Mouse (Mus musculus) layer of hippocampus, adult 11-12 months (tissue): ENCODE results near the gene Nme8.

Experiments
- DNase-seq: peaks from one replicate; pipeline ENCODE4 v3.0.0; 2022; ENCODE audit warnings: low spot score

The Nme8 gene

GRCm38 (mm10) chr13:19640203-19640851 lies 57.3 kb downstream of the Nme8 start:
- no peak for DNase-seq

DNA sequence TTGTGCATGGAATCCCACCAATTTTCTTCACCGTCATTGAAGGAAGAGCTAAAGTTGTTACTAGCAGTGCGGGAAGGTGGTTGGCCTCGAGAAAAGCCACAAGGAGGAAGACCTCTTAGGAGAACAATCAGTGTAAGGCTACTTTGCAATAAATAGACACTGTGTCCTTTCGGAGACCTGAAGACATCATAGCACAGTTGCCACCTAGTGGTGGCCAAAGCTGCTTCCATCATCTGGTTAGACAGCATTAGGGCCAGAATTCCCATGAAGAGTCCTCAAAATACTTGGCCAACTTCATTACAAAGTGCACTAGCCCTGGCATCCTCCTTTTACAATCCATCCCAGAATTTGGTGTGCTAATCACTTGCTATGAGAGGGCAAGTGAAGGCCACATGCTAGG lies 61.5 kb downstream of the Nme8 start:
- DNase-seq: peak; percentile 26

DNA sequence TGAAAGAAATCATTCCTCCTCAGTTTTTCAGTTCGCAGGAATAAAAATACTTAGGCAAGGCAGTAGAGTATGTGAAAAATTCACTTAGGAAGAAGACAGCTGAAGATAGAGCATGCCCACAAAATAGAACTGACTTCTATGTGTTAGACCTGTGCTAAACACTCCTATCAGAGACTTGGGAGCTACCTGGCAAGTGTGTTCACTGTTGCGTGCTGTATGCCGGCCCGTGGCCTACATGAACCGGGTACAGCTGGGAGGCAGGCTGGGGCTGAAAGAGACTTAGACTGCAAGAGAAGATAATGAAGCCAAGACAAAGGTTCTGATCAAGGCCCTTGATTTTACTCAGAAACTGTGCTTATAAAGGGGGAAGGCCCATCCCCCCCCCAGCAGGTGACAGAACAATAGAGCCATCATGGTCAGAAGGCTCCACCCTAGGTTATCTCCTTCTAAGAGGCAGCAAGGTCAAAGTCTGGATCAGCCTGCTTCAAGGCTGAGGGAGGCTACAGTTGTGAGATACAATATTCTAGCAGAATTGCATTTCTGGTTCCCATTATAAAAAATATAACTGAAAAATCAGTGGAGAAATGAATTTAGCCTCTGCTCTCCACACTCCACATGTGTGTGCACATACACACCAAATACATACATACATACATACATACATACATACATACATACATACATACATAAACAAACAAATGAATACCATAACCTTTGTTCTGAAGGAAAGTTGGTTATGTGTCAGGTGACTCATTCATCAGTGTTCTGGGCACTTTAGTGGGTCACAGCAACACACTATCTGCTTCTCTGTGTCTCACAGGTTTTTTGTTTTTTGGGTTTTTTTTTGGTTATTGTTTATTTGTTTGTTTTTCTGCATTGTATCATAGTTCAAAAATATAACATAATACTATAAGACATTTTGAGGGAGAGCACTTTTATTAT lies 66.6 kb downstream of the Nme8 start:
- DNase-seq: no peak

GRCm38 (mm10) chr13:19626473-19626872 lies 71.1 kb downstream of the Nme8 start:
- no peak for DNase-seq

DNA sequence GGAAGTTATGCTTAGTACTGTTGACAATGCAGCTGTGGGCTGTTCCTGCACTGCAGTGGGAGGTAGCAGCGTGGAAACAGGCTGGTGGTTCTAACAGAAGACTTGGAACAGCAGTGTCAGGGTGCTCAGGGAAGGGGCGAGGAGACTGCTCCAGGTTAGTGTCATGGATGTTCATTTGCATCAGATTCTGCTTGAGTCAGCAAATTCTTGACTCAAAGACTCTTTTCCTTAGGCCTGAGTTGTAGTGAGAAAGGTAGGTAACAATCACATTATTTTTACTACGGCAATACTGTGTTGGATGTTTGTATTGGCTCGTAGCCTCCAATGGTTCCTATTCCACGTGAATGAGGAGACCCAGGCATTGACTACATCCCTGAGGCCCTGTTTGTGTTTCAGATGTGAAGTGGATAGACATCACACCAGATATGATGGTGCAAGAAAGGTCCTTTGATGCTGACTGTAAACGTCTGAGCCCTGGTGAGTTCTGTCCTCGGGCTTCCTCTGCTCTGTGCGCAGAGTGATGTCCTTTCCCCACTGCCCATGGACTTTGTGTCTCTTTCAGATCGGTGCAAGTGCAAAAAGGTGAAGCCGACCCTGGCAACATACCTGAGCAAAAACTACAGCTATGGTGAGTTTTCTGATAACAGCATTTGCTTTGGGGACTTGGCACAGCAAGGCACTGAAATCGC lies 72.8 kb downstream of the Nme8 start:
- no peak for DNase-seq

DNA sequence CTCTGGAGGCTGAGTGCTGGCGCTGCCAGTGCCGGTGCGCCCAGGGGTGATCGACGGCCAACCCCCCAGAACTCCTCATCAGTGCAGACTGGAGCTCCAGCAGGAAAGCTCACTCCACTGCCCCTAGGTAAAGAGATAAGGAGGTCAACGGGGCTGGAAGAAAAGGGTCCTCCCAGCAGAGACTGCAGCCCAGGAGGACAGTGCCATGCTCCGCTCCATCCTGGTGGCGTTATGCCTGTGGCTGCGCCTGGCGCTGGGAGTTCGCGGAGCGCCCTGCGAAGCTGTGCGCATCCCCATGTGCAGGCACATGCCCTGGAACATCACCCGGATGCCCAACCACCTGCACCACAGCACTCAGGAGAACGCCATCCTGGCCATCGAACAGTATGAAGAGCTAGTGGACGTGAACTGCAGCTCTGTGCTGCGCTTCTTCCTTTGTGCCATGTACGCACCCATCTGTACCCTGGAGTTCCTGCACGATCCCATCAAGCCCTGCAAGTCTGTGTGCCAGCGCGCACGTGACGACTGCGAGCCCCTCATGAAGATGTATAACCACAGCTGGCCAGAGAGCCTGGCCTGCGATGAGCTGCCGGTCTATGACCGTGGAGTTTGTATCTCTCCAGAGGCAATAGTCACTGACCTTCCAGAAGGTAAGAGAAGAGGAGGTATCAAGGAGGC lies 74.2 kb downstream of the Nme8 start:
- no peak for DNase-seq

GRCm38 (mm10) chr13:19622573-19623227 lies 74.9 kb downstream of the Nme8 start, which contains the start of gene Sfrp4:
Gene Sfrp4, plus strand, starts transcription at chr13:19623104.
- peak; percentile 33 for DNase-seq

GRCm38 (mm10) chr13:19619216-19619927 lies 78.2 kb downstream of the Nme8 start, which contains the start of gene Epdr1:
Gene Epdr1, minus strand, starts transcription at chr13:19619927.
- peak; percentile 74 for DNase-seq

DNA sequence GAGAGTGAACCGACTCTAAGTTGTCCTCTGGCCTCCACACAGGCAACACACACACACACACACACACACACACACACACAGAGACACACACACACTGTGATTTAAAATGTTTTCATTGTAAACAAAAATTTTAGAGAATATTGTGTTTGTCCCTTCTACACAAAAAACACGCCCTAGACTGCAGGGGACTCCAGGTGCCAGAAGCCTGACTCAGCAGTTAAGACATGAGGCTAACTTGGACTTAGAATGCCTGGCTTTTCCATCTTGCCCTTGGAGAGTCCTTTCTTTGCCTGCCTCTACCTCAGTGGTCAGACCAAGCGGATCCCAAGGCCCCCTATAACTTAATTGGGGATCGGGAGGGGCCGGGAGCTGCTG lies 78.8 kb downstream of the Nme8 start:
- no peak for DNase-seq

- DNase-seq: no peak
These were observed 79.5 kb downstream of the Nme8 start for GRCm38 (mm10) chr13:19618081-19618480.

GRCm38 (mm10) chr13:19614311-19614710 lies 83.3 kb downstream of the Nme8 start:
- no peak for DNase-seq

- DNase-seq: no peak
These were observed 84.2 kb downstream of the Nme8 start for GRCm38 (mm10) chr13:19613426-19613825.

DNA sequence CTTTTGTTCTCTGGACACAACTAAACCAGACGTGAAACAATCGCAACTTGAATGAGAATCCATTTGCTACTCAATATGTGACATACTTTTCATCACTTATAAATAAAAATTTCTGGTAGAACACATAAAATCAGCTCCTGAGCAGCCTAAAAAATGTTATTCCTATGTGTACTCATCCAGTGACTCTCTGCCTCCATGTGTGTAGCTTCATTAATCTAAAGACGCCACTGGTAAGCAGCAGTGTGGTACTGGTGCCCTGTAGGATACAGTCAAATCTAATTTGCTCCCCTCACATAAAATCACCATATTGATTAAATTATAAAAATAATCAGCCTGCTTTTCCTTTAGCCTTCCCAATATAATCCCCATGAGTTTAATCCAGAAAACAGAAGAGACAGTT lies 84.6 kb downstream of the Nme8 start:
- DNase-seq: no peak

- no peak for DNase-seq
These were observed 85.2 kb downstream of the Nme8 start for GRCm38 (mm10) chr13:19612348-19612747.

GRCm38 (mm10) chr13:19608120-19608519 lies 89.5 kb downstream of the Nme8 start:
- no peak for DNase-seq

DNA sequence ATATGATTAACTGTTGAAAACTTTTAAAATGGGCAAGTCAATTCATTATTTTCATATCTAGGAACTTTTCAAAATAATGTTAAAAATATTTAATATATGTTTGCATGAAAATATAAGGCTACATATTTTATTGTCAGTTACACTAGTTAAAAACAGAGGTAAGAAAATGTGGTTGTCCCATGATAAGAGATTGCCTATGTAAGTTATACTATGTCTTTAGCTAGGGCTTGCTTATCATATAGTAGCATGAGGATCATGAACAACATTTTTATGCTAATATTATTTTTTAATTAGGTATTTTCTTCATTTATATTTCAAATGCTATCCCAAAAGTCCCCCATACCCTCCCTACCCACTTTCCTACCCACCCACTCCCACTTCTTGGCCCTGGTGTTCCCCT lies 92.7 kb downstream of the Nme8 start:
- DNase-seq: no peak

DNA sequence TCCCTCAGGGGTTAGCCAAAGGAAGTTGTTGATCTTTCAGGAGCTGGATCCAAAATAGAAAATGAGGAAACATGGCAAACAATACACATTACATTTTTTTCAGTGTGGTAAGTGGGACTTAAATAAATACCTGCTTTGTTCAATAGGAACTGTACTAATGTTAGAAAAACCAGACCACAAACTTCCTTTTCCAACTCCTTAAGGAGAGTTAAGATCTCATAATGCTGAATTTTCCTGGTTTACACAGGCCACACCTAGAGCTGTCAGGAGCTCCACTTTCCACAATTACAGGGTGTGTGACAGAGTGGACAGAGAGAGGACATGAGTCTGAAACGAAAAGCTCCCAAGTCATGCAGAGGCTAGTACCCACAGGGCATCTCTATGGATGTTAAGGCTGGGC lies 93.9 kb downstream of the Nme8 start:
- DNase-seq: no peak

DNA sequence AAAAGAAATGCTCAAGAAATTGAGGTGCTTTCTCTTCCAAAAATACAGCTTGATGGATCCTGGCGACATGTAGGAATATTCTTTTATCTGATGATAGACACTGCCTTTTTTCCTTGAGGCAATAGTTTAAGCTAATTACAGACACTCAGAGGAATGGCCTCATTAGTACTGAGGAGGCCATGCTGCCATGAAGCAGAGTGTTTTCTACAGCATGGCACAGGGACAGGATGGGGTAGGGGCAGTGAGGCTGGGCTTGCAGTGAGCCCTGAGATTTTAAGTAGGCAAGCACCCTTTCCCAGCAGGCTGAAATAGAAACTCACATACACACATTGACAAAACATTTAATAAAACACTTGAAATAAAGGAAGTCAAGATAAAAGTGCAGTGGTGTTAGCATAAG lies 95.1 kb downstream of the Nme8 start:
- no peak for DNase-seq

GRCm38 (mm10) chr13:19599242-19599641 lies 98.4 kb downstream of the Nme8 start:
- no peak for DNase-seq

DNA sequence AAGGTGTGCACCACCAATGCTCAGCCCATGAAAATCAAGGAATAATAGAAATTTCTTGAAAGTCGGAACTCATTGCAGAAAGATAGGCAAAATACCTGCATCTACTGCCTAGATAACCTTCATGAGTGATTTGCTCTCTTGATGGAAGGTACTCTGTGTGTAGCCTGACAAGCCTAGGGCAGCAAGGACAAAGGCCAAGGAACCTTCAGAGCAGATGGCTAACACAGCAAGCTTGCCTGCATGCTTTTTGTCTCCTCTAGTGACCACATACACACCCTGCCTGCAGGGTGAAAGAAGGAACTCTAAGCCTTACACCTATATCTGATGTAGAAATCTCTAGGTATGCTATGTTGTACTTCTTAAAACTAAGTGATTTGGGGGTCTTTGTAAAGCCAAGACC lies 102.5 kb downstream of the Nme8 start:
- DNase-seq: no peak
